Mouse (Mus musculus) layer of hippocampus, adult 9-10 months (tissue): Measurements from ENCODE around the gene Vegfb.
A peak's percentile ranks its signal among the peaks of the same experiment; 100 is the strongest.

Experiments used
- DNase-seq: peaks from one replicate; pipeline ENCODE4 v3.0.0; 2022; ENCODE audit warnings: low spot score

Vegfb gene

DNA sequence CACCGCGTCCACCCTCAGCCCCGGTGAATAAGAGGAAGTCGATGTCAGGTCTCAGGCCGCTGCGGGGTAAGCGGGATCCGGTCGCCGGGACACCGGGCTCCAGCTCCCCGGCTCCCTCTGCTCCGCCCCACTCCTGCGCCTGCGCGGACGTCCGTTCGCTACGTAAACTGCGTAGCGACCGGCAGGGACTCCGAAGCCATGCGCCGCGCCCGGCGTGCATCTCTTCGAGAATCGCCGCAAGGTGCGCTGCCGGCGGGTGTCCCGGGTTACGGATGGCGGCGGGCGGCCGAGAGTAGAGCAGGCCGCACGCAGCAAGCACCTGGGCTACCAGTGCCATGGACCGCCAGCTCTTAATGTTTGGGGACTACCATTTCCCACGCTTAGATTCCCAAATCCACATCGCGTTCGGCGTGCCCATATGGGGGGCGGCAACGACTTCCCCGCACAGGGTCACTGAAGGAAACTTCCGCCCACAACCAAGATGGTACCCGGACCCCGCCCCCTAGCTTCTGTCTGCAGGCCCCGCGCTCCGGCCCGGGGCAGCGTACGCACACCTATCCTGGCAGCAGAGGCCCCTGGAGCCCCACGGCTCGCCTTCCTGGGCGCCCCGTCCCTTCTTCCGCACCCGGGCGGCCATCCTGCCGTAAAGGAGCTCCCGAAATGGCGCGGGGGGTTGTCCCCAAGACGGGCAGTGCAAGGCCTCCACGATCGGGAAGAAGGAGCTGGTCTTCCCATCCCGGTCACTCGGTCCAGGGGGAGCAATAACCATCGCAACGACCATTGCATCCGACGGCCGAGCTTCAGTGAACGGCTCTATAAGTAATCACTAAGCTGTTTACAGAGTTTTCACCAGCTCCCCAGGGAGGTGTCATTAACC lies 45.8 kb downstream of the Vegfb start, which contains the start of gene Bad:
TSS of gene Bad (plus strand) at position 490 of the 877 bp plus-strand sequence.
- DNase-seq = peak; percentile 86

DNA sequence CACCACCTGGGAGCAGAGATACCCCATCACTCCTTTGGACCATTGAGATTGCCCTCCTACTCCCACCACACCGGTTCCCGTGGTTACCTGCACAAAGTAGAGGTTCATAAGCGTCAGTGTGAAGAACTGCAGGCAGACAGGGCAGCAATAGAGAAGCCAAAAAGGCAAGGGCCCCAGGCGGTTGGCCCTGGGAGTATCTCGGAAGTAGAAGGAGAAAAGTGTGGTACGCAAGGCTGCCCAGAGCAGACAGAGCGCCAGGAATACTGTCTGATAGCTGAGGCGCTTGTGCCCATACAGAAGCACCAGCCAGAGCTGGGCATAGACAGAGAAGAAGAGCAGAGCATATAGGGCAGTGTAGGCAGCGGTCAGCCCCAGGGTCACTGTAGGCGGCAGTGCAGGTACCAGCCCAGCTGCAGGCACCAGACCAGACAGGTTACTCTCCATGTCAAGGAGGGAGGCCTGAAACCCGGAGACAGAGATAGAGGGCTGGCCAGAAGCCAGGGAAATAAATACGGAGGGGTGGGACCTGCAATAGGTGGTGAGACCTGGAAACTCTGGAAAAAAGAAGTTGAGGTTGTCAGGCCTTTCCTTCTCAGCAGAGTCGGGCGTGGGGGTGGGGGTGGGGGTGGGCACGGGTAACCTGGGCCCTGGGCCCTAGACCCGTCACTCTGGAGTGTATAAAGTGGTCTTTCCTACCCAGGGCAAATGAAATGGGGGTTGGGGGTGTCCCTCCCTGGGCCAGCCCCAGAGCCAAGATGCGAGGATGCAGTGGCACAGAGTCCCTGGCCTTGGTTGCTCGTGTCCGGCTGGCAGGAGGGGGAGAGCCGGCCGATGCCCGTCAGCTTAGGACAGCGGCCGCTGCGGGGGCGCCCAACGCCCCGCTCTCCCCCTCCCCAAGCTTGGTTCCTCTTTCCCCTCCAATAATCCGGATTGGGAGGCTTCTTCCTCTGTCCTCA lies 46.8 kb downstream of the Vegfb start:
- DNase-seq = no peak

DNA sequence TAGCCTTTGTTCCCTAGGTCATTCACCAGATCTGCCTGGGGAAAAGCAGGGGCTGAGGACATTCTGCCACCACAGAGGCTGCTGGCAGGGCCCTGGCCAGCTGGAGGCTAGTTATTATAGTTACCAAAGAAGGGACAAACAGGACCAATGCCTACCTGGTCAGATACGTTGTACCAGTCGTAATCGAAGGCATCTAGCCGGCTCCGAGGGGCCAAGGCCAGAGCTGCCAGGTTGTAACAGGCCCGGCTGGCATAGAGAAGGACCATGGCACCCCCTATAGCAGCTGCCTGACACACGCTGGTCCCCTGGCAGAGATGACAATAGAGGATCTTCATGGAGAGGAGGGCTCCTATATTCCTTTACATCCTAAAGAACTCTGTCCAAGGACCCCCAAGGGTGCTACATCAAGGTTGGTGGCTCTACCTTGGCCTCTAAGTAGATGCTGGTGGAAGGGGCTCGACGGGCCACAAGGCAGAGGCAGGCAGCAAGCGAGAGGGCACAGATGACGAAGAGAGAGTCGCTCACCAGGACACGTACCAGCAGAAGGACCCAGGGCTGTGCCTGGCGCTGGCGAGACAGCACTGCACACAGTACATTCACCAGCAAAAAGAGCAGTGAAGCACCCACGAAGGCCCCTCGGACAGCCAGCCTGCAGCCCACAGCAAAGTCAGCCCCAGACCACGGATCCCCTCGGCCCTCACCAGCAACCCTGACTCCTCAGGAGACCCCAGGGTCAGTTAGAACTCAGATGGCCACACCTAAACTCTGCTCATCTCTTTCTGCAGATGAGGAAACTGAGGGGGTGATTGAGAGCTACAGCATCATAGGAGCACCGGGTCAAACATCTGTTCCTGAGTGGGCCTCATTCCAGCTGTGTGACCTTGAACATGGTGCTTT lies 48.1 kb downstream of the Vegfb start:
- no peak for DNase-seq

DNA sequence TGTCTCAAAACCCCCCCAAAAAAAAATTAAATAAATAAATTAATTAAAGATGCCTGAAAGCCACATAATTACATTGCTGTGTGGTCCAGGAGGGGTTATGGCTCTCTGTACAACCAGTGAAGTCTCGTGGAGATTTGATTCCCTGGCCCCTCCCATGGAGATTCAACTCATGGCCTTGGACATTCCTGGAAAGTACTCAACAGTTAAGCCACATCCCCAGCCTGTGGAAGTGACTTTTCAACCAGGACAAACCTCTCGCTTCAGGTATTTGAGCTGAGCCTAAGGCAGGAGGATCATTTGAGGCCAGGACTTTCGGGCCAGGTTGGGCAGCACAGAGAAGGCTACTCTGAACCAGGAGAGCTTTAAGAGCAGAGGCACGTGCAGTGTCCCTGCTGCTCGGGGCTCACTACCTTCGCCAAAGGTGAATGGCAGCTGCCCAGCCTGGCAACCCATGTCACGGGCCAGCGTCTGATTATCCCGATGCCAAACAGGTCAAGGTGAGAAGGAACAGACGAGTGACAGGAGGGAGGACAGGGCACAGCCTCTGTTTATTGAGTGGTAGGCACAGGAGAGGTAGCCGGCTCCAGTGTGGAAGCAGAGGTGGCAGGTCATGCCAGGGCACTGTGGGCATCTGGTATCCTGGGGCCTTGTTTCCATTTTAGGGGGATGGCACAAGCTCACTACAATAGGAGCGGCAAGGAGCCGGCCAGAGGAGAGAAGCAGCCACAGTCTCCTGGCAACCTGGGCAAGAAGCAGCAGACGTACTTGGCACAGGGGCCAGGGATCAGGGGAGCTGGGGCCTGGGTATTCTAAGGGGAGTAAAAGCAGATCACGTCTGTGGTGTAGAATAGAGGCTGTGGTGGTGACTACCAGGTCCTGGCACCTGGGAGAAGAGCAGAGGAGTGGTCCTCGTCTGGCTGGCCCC lies 49.6 kb downstream of the Vegfb start:
- DNase-seq = no peak

DNA sequence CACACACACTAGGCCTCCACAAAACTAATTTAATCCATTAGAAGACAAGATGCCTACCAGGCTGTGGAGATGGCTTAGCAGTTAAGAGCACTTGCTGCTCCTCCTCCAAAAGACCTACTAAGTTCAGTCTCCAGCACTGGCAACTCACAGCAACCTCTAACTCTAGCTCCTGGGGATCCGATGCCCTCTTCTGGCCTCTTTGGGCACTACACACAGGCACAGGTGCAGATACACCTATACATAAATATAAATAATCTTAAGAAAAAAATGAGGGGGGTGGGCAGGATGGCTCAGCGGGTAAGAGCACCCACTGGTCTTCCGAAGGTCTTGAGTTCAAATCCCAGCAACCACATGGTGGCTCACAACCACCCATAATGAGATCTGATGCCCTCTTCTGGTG lies 51.2 kb downstream of the Vegfb start:
- DNase-seq = no peak

DNA sequence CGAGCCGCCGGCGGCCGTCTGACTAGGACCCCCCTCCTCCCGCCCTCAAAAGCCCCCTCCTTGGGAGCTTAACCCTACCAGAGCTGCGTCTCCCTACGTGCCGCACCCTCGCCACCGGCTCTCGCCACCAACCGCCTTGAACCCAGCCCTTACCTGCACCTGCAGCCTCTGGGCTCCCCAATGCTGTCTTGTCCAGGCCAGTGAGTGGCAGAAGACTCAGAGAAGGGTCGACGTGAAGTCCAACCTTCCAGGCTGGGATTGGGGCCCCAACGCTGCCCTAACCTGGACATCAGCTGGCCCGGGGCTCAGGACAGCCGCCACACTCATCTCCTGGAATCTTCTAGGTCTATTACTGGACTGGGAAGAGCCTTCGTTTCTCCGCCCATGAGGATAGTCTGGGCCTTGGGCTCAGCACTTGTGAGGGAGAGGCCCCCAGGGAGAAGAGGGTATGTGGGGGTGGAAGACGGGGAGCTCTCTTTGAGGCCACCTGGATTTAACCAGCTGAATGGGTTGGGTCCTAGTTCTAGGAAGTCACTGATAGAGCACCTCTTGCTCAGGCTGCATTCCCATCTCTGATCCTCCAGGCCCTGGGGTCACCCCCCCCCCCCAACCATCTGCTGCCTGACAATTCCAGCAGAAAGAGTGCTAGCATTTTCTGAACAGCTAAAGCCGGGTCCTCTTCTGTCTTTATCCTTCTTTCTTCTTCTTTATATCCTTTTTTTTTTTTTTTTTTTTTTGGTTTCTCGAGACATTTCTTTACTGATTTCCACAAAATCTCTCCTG lies 53.1 kb downstream of the Vegfb start, which contains the start of gene Kcnk4:
TSS of gene Kcnk4 (minus strand) at position 321 of the 783 bp plus-strand sequence.
- no peak for DNase-seq

DNA sequence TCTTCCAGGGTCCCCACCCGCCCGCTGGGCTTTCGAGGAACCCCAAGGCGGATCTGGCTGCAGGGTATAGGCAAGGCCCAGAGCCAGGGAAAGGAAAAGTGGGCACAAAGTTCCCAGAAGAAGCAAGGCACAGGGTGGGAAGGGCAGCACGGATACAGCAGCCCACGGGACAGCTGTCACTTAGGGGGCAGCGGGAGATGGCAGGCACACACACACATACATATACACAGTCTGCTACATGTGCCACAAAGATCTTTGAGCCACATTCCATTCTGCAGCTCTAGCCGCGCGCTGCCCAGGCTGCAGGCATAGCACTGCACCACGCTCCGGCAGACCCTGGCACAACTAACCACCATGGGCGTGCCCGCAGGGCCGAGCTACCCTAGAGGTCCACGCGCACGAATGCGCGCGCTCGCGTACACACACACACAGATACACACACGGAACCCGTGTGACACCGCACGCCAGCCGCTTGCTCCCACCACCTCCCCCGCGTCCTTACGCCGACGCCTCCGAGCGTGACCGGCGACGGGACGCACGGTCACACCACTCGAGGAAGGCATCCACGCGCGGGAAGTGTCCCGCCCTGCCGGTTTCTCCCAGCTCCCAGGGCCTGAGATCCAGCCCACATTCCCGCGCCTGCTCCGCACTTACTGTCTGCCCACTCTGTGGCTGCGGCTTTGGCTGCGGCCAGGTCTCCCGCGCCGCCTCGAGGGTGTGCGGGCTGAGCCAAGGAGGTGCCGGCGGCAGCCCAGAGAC lies 53.8 kb downstream of the Vegfb start:
- no peak for DNase-seq

DNA sequence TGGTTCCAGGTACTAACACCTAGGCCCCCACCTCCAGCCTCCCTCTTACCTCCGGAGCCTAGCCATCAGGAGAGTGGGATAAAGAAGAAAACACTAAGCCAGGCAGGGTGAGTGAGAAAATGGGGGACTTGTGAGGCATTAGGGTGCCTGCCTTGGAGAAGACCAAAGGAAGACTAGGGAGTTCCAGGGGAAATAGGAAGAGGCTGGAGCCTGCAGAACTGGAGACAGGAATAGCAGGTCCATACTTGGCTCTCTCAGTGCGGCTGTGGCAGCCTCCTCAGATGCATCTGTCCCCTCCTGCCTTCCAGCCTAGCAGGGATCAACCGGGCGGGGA lies 54.4 kb downstream of the Vegfb start:
- DNase-seq = no peak
